Mouse (Mus musculus) frontal cortex, postnatal 14 days (tissue): ENCODE results near the gene Ikzf1.

ENCODE experiments used
- DNase-seq, 2 experiments: peaks; one replicate each; pipeline ENCODE4 v3.0.0; 2022; ENCODE audit warnings: low spot score in 2 of 2

Gene Ikzf1

DNA sequence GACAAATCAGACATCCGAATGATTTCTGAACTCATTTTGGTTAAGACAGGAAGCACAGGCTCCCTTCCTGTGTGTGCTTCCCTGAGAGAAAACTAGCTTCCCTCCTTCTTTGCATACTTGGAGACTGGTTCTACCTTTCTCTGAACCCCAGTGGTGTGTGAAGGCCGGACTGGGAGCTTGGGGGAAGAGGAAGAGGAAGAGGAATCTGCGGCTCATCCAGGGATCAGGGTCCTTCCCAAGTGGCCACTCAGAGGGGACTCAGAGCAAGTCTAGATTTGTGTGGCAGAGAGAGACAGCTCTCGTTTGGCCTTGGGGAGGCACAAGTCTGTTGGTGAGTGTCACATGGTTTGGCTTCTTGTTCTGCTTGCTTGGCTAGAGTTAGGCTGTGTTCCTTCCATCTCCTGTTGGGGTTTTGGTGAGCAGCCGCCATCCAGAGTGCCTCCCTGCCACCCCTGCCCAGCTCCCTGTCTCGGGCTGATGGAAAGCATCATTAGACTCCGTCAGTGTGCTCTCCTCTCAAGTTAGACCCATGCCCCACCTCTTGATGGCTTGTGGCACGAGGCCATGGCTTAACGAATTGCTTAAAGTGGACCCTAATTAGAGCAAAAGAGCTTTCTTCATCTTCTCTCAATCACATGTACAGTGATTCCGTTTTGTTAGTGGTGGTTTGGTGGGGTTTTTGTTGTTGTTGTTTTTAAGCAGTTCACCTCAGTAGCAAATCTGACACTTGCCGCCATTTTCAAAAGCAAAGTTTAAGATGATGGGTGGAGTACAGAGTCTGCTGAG lies 5.4 kb downstream of the Ikzf1 start:
- DNase-seq: no peak

GRCm38 (mm10) chr11:11690845-11691196 lies 6.0 kb downstream of the Ikzf1 start:
- no peak for DNase-seq

DNA sequence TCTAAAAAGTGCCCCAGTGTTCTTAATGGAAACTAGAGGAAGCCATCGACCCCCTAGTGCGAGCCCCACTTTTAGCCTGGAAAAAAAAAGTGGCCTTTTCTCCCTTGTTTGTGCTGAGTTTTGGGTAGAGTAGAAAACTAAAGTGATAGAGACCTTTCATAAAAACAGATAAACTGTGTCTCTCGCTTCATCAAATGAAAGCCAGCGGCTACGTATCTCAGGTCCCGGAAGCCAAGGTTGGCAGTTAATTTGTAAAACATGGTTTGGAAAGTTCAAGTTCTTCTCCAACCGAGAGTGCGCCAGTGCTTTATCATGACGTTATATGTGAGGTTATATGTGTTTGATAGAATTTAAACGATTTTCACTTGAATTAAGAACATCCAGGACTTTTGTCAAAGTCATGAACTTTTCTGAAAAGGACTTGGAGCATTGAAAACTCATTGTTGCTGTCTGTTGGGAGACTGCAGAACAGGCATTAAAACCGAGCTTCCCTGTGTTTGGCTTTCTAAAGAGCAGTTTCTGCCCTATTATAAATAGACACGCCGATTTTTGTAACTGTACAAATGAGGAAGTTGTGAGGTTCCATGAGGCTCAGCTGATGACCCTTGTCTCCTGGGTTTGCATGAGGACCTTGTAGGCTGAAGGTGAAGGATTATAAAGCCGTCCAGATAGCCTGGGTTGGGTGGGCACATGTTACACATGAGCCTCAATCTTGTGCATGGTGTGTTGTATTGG lies 6.7 kb downstream of the Ikzf1 start:
- no peak for DNase-seq

GRCm38 (mm10) chr11:11692558-11693166 lies 7.9 kb downstream of the Ikzf1 start:
- no peak for DNase-seq

DNA sequence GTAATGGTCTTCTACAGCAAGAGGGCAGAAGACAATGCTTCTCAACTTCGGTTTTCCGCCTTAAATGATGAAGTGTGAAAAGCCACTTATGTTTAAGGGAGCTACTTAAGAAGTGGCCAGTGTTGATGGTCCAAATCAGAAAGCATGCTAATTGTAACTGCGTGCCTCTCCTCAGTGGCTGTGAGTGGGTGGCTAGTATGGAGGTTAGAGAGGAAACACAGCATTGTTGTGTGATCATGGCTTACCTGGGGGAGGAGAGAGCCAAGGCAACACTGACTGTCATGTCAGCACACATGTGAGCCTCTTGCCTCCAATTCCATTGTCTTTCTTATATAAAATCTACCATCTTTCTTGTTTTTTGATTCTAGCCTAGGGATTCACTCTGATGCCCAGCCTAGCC lies 8.6 kb downstream of the Ikzf1 start:
- no peak for DNase-seq

DNA sequence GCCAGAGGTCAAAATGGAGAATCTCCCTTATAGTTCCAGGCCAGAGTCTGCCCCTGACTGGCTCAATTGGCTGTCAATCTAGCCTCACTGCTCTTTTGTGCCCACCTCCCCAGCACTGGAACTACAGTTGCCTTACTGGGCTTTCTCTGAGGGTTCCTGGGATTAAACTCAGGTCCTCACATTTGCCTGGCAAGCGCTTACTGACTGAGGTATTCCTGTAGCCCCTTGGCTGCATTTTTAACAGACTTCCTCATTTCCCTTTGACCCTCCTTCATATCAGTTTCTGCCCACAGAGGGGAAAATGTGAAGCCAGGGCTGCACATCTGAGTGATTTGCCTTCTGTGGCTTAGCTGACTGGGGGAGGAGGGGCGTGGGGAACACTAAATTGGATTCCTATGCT lies 9.3 kb downstream of the Ikzf1 start:
- DNase-seq: no peak

DNA sequence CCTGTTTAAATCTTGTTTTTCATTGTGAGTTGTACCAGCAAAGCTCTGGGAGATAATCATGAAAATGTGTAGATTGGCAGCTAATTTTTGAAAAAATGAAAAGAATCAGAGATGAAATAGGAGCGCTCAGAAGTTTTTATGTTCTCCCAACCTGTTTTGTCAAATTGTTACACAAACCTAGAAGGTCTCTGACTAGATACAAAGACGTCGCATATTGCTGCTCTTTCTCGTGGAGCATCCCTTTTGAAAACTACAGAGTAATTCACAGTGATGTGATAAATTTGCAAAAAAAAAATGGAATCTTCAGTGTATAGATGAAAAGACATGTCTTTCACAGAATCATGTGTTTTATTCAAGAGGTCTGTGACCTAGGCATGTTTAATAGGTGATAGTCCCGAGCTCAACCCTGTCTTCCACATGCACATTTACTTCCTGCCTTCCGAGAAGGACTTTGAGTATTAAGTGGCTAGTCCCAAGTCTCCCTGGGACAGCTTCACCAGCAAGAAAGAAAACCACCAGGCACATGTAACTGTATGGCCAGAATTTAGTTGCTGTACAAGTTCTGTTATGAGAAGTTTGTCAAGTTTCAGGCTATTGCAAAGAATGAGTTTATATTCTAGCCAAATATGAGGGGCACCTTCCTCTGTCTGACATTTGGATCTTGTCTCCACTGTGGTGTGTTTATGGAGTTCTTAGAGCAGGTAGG lies 9.8 kb downstream of the Ikzf1 start:
- no peak for DNase-seq

DNA sequence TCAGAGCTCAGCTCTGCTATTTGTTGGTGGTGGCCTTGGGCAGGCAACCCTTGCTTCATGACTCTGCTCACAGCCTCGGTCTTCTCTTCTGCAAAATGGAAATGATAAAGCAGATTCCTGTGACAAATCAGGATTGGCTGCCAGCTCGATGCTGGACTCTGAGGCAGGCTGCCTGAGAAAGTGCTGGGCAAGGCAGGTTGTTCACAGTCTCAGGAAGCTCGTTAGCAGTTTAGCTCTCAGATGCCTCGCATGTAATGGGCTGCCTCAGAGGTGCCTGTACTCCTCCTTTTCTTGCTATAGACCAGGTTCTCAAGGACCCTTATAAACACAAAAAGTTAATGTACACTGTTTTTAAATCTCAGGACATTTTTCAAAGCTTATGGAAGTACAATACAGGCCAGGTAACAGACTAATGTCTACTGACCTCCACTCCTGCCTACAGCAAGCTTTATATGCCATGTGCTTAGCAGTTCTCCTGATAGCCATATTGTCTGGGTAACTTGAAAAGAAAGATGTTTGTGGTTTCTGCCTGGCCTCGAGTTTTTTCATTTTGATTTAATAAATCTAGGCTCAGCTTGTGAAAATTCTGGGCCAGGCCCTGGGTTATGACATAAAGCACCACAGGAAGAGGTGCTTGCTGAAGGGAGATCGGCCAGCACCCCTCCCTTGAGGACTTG lies 10.5 kb downstream of the Ikzf1 start:
- DNase-seq: no peak

- no peak for DNase-seq
Observed at GRCm38 (mm10) chr11:11695907-11696306, 11.1 kb downstream of the Ikzf1 start.

- DNase-seq: no peak
Observed at GRCm38 (mm10) chr11:11696814-11697213, 12.0 kb downstream of the Ikzf1 start.

- no peak for DNase-seq
Observed at GRCm38 (mm10) chr11:11701378-11701777, 16.6 kb downstream of the Ikzf1 start.

GRCm38 (mm10) chr11:11703776-11704175 lies 19.0 kb downstream of the Ikzf1 start:
- no peak for DNase-seq

GRCm38 (mm10) chr11:11708154-11708719 lies 23.4 kb downstream of the Ikzf1 start:
- no peak for DNase-seq

GRCm38 (mm10) chr11:11709311-11709710 lies 24.5 kb downstream of the Ikzf1 start:
- no peak for DNase-seq

- no peak for DNase-seq
Observed at GRCm38 (mm10) chr11:11710718-11711117, 25.9 kb downstream of the Ikzf1 start.

DNA sequence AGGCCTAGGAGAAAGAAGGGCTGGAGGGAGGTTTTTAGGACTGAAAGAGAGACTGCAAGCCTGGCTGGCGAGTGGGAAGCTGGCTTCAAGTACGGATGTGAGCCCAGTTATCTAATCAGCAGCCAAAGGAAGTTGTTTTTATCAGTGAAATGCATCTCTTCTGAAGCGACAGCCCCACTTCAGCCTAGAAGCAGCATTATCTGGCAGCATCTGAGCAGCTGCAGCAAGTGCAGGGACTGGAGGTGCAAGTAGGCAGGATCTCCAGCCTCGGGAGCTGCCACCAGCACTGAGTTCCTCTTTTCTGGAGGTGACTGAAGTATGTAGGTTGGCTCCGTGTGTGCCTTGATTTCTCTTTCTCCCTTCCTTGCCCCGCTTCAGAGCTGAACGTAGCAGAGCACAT lies 26.9 kb downstream of the Ikzf1 start:
- no peak for DNase-seq

DNA sequence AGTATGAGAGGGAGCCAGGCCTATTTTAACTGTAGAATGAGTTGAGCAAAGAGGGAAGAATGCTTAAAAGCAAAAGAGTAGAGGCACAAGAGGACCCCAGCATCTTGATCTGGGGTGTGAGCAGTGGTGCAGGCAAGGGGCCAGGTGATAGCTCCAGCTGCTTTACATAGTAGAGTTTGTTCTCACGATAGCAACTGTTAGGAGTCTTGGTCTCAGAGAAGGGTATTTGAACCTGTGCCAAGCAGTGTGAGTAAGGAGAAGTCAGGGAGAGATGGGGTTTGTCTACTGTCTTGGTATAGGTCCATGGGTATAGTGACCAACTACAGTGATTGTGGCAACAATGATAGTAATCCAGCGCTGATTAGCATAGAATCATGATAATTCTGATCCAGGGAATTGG lies 29.9 kb downstream of the Ikzf1 start:
- DNase-seq: no peak

GRCm38 (mm10) chr11:11715963-11716691 lies 31.3 kb downstream of the Ikzf1 start:
- DNase-seq: no peak

GRCm38 (mm10) chr11:11716692-11717037 lies 31.9 kb downstream of the Ikzf1 start:
- no peak for DNase-seq

GRCm38 (mm10) chr11:11717606-11718167 lies 32.9 kb downstream of the Ikzf1 start:
- DNase-seq: no peak

GRCm38 (mm10) chr11:11719748-11720147 lies 34.9 kb downstream of the Ikzf1 start:
- no peak for DNase-seq
